Comparison of ENCODE assay signal across 25 mouse cellular contexts in the genomic region with DNA sequence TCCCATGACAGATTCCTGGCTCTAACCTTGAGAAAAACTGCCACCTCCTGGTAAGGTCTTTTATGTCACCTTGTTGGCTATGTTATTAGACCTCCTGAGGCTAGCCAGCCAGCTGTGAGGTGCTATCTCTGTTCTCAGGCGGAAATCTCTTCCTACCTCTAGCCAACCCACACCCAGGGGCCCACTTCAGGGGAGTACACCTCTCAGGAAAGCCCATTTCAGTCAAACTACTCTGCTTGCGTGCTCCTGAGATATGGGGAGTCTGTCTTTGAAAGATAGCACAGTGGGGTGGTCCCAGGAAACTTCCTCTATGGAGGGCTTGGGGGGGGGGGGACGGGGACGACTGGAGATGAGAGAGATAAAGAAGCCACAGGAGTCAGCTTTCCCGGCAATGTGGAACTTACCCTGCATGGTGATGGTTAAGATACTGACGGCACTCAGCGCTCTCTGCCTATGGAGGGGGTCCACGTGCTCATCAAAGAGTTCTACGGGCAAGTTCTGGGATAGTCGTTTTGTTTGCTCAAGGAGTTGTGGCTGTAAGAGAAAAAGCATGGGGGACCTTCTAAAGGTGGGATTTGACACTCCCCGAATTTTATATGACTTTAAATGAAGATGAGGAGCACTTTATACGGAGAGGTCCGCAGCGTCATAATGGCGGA. TPM values are rescaled to one million over a fixed set of nuclear protein-coding genes. Genes with fewer than 3 reads are reported as not detected.
DNase-seq lines count a peak whose midpoint lies in the region; ATAC-seq and TF ChIP-seq lines count a peak whose summit lies in the region.
"Had no signal": no experiment of that assay in that cellular context is flagged by ENCODE, and none has a peak within 500 bp of the region (broad histone marks: within the 10 kb centered on the region; RNA-seq: fewer than 3 reads in every experiment).

No protein-coding gene starts in this region.

- H3K27ac ChIP-seq in heart, postnatal 0 days (ENCODE audit: low read depth), result peak overlapping the region; percentile 58
- H3K27ac ChIP-seq in heart, adult 2 months, result no peak overlapping the region
- no peak overlapping the region for H3K27ac ChIP-seq in CH12.LX (ENCODE audit: insufficient read depth, low read depth)
- no peak overlapping the region for H3K27ac ChIP-seq in liver, embryonic 11.5 days (ENCODE audit: low read depth, low read length)
- H3K27ac ChIP-seq in hindbrain, embryonic 11.5 days (ENCODE audit: low read depth, low read length), result no peak overlapping the region
- H3K27ac ChIP-seq: forebrain, embryonic 12.5 days; gastrocnemius, adult 2 months; hindbrain, embryonic 15.5 days; lung, embryonic 15.5 days; neural tube, embryonic 15.5 days had no signal

- TF ChIP-seq EP300 in heart, postnatal 0 days (IDR thresholded peaks at IDR 0.05; ENCODE audit: low read depth), result no peak
- TF ChIP-seq EP300 in heart, adult 2 months (IDR thresholded peaks at IDR 0.05; ENCODE audit: insufficient read depth, low read depth, low read length), result no peak
- TF ChIP-seq EP300 in CH12.LX (IDR thresholded peaks at IDR 0.05; ENCODE audit: low read length), result no peak

- H3K9ac ChIP-seq in heart, postnatal 0 days (replicated peaks; ENCODE audit: low read depth, low read length), result no peak overlapping the region
- H3K9ac ChIP-seq in heart, adult 2 months (ENCODE audit: low read depth, low read length), result no peak overlapping the region
- H3K9ac ChIP-seq in CH12.LX (ENCODE audit: insufficient read depth, low read depth), result no peak overlapping the region
- no peak overlapping the region for H3K9ac ChIP-seq in liver, embryonic 11.5 days (ENCODE audit: low read depth, low read length)
- no peak overlapping the region for H3K9ac ChIP-seq in hindbrain, embryonic 11.5 days (ENCODE audit: low read depth, low read length)
- H3K9ac ChIP-seq: forebrain, embryonic 12.5 days; hindbrain, embryonic 15.5 days; lung, embryonic 15.5 days; neural tube, embryonic 15.5 days had no signal

- 62% methylated on average over 15 of the region's 15 CpGs for WGBS in heart, postnatal 0 days
- WGBS in heart, adult 2 months, result 63% methylated on average over 15 of the region's 15 CpGs
- 57% methylated on average over 15 of the region's 15 CpGs for WGBS in liver, embryonic 11.5 days
- 81% methylated on average over 15 of the region's 15 CpGs for WGBS in hindbrain, embryonic 11.5 days

- in situ Hi-C loops in CH12.LX (cut with MboI; ENCODE audit: low pct_ligation_motif_present, low pct_unique_long_range_greater_than_20kb, low sequenced_read_pairs), result loop anchor here (10.0 kb wide), 2 partner anchors 49 to 89 kb away; no protein-coding TSS in a partner anchor

- peaks cover 6% of the 10 kb centered on the region for H3K4me1 ChIP-seq in heart, postnatal 0 days (ENCODE audit: control insufficient read depth, insufficient read depth)
- H3K4me1 ChIP-seq in heart, adult 2 months (ENCODE audit: control insufficient read depth, insufficient read depth, low read length), result no peaks in the 10 kb centered on the region
- peaks cover 0 to 4% of the 10 kb centered on the region in 2 experiments; a peak in 1 of 4 replicates for H3K4me1 ChIP-seq in CH12.LX (ENCODE audit: control insufficient read depth in 1 of 2, insufficient read depth in 2 of 2)
- no peaks in the 10 kb centered on the region for H3K4me1 ChIP-seq in liver, embryonic 11.5 days (replicated peaks; ENCODE audit: control insufficient read depth, insufficient read depth, low read length)
- no peaks in the 10 kb centered on the region for H3K4me1 ChIP-seq in hindbrain, embryonic 11.5 days (replicated peaks; ENCODE audit: control insufficient read depth, insufficient read depth, low read length)
- H3K4me1 ChIP-seq: forebrain, embryonic 12.5 days; hindbrain, embryonic 15.5 days; lung, embryonic 15.5 days had no signal

- TF ChIP-seq RAD21 in CH12.LX (IDR thresholded peaks at IDR 0.05; ENCODE audit: low read depth, low read length), result peak; percentile 21

- H3K27me3 ChIP-seq in heart, postnatal 0 days (ENCODE audit: control insufficient read depth, insufficient read depth, low read length), result no peaks in the 10 kb centered on the region
- H3K27me3 ChIP-seq in heart, adult 2 months (ENCODE audit: control insufficient read depth, insufficient read depth, low read length), result no peaks in the 10 kb centered on the region
- H3K27me3 ChIP-seq in CH12.LX (replicated peaks), result no peaks in the 10 kb centered on the region
- H3K27me3 ChIP-seq in liver, embryonic 11.5 days (replicated peaks; ENCODE audit: control insufficient read depth, insufficient read depth, low read length), result no peaks in the 10 kb centered on the region
- no peaks in the 10 kb centered on the region for H3K27me3 ChIP-seq in hindbrain, embryonic 11.5 days (ENCODE audit: control insufficient read depth, insufficient read depth, low read length)
- H3K27me3 ChIP-seq: forebrain, embryonic 12.5 days; lung, embryonic 15.5 days; neural tube, embryonic 15.5 days had no signal

- DNase-seq in heart, postnatal 0 days (ENCODE audit: low spot score), result no peak
- no peak for DNase-seq in heart, adult 2 months
- DNase-seq in 416B (ENCODE audit: low read depth) (peak; percentile 37), CH12.LX (ENCODE audit: extremely low read depth) (no peak)
- no peak for DNase-seq in liver, embryonic 11.5 days (ENCODE audit: low spot score)
- DNase-seq in cerebellum, postnatal 25 days, result no peak
- no peak for DNase-seq in hindbrain, embryonic 11.5 days (ENCODE audit: low spot score)
- DNase-seq: cerebellum, adult 2 months; gastrocnemius, adult 2 months; kidney, postnatal 36 days; left cerebral cortex, postnatal 4 days; midbrain, embryonic 14.5 days; right cerebral cortex, postnatal 14 days; thymus, adult 18-20 months had no signal

- dilution Hi-C loops in CH12.LX (cut with MboI; ENCODE audit: extremely low pct_ligation_motif_present, extremely low pct_unique_long_range_greater_than_20kb, low sequenced_read_pairs), result no loop called here

- no peak overlapping the region for H3K4me3 ChIP-seq in heart, postnatal 0 days (ENCODE audit: low read depth, low read length)
- no peak overlapping the region for H3K4me3 ChIP-seq in heart, adult 2 months
- no peak overlapping the region for H3K4me3 ChIP-seq in CH12.LX (replicated peaks in 1 of 3; ENCODE audit: low read depth in 2 of 3, low read length in 2 of 3, poor library complexity in 1 of 3)
- H3K4me3 ChIP-seq in liver, embryonic 11.5 days (ENCODE audit: low read depth, low read length), result no peak overlapping the region
- no peak overlapping the region for H3K4me3 ChIP-seq in hindbrain, embryonic 11.5 days (ENCODE audit: low read depth, low read length)
- H3K4me3 ChIP-seq: forebrain, embryonic 12.5 days; gastrocnemius, adult 2 months; hindbrain, embryonic 15.5 days; lung, embryonic 15.5 days; myocyte; neural tube, embryonic 15.5 days had no signal

- no peak for TF ChIP-seq POLR2A in heart, adult 2 months (IDR thresholded peaks at IDR 0.05; ENCODE audit: insufficient read depth, low read depth, low read length)
- TF ChIP-seq POLR2A in CH12.LX (IDR thresholded peaks at IDR 0.05; ENCODE audit: low read depth, low read length), result no peak

- no peak overlapping the region for H3K4me2 ChIP-seq in heart, postnatal 0 days (ENCODE audit: low read depth, low read length)
- H3K4me2 ChIP-seq in CH12.LX (ENCODE audit: insufficient read depth, low read depth, poor library complexity, severe bottlenecking), result no peak overlapping the region
- no peak overlapping the region for H3K4me2 ChIP-seq in liver, embryonic 11.5 days
- no peak overlapping the region for H3K4me2 ChIP-seq in hindbrain, embryonic 11.5 days (replicated peaks; ENCODE audit: low read depth, low read length)
- H3K4me2 ChIP-seq: forebrain, embryonic 12.5 days; hindbrain, embryonic 15.5 days; lung, embryonic 15.5 days; neural tube, embryonic 15.5 days had no signal

- H3K9me3 ChIP-seq in heart, postnatal 0 days (replicated peaks; ENCODE audit: control insufficient read depth, low read length), result no peaks in the 10 kb centered on the region
- H3K9me3 ChIP-seq in CH12.LX (replicated peaks; ENCODE audit: low read length), result no peaks in the 10 kb centered on the region
- no peaks in the 10 kb centered on the region for H3K9me3 ChIP-seq in liver, embryonic 11.5 days (ENCODE audit: control insufficient read depth, low read length)
- H3K9me3 ChIP-seq in hindbrain, embryonic 11.5 days (ENCODE audit: control insufficient read depth, low read length), result no peaks in the 10 kb centered on the region
- H3K9me3 ChIP-seq: hindbrain, embryonic 15.5 days; lung, embryonic 15.5 days; neural tube, embryonic 15.5 days had no signal

- intact Hi-C loops in heart, adult 2 months (cut with DNase I), result no loop called here

- 0 out of 2 replicates have a peak, but pooled peaks have one; percentile 7 for TF ChIP-seq CTCF in heart, postnatal 0 days (IDR thresholded peaks at IDR 0.05; ENCODE audit: low read depth)
- no peak for TF ChIP-seq CTCF in heart, adult 2 months (IDR thresholded peaks at IDR 0.05)
- peak in 1 of 2 experiments; percentile 26; a peak in 2 of 4 replicates for TF ChIP-seq CTCF in CH12.LX (conservative IDR thresholded peaks at IDR 0.05 in 1 of 2, IDR thresholded peaks at IDR 0.05 in 1 of 2; ENCODE audit: low read depth in 2 of 2, low read length in 2 of 2)

- peak; percentile 31 for ATAC-seq in heart, postnatal 0 days (ENCODE audit: insufficient read depth, low read depth)
- ATAC-seq in liver, embryonic 11.5 days (replicated peaks; ENCODE audit: low FRiP score), result peak; percentile 34; the same call in 1 of the 2 replicates
- no peak for ATAC-seq in hindbrain, embryonic 11.5 days (ENCODE audit: low FRiP score)
- ATAC-seq: intestine, embryonic 16.5 days had no signal

- H3K36me3 ChIP-seq in heart, postnatal 0 days (replicated peaks; ENCODE audit: control insufficient read depth, insufficient read depth, low read length), result no peaks in the 10 kb centered on the region
- no peaks in the 10 kb centered on the region for H3K36me3 ChIP-seq in heart, adult 2 months (ENCODE audit: control insufficient read depth, insufficient read depth, low read length)
- no peaks in the 10 kb centered on the region for H3K36me3 ChIP-seq in CH12.LX (replicated peaks in 1 of 2; ENCODE audit: control insufficient read depth in 1 of 2, insufficient read depth in 1 of 2, low read length in 1 of 2)
- no peaks in the 10 kb centered on the region for H3K36me3 ChIP-seq in liver, embryonic 11.5 days (ENCODE audit: control insufficient read depth, insufficient read depth, low read length)
- no peaks in the 10 kb centered on the region for H3K36me3 ChIP-seq in hindbrain, embryonic 11.5 days (ENCODE audit: control insufficient read depth, insufficient read depth, low read length)
- H3K36me3 ChIP-seq: forebrain, embryonic 12.5 days; hindbrain, embryonic 15.5 days; lung, embryonic 15.5 days; neural tube, embryonic 15.5 days had no signal

- H3K79me2 ChIP-seq in heart, adult 2 months (replicated peaks; ENCODE audit: control insufficient read depth, insufficient read depth, low read length), result no peaks in the 10 kb centered on the region
- H3K79me2 ChIP-seq in CH12.LX (replicated peaks; ENCODE audit: control insufficient read depth, extremely low read depth, insufficient read depth, poor library complexity, severe bottlenecking), result no peaks in the 10 kb centered on the region

RNA-seq across cellular contexts. Expression of a gene that starts 29.9 kb away (rescaled TPM):
- total RNA-seq in heart, postnatal 0 days (2014; rRNA removed; ENCODE audit: low replicate concordance), result not detected in 2 replicates
- 0.01 and 0.03 TPM in 2 replicates for polyA plus RNA-seq in heart, postnatal 0 days (2015; fragmentation: Nextera tagmentation; extraction: Ambion mirVana)
- under 1 TPM in 1 of 2 experiments, not detected in 1; 0.05 TPM for total RNA-seq in heart, adult 2 months (2021)
- polyA plus RNA-seq in heart, adult 2 months (2012; rRNA removed), result 0.04 and 0.06 TPM in 2 replicates
- total RNA-seq in CH12.LX (2012; rRNA removed) (0.04 and 0.13 TPM in 2 replicates), CH12.LX (2014; rRNA removed) (0.13 and 0.23 TPM in 2 replicates)
- 0.54 and 0.63 TPM in 2 replicates for polyA plus RNA-seq in CH12.LX (2012; ENCODE audit: insufficient read length, low read depth)
- 0.09 and 0.10 TPM in 2 replicates for polyA plus RNA-seq in liver, embryonic 11.5 days (2014; fragmentation: Nextera tagmentation; extraction: Ambion mirVana)
- polyA plus RNA-seq in hindbrain, embryonic 11.5 days (2014; fragmentation: Nextera tagmentation; extraction: Ambion mirVana), result 0.03 TPM in 1 of 2 replicates, not detected in the other
- total RNA-seq: gastrocnemius, adult 2 months; liver, adult 2 months had no signal
- polyA plus RNA-seq: cortical plate, adult 2 months; gonadal fat pad, adult 2 months; intestine, embryonic 16.5 days; liver, adult 2 months; lung, embryonic 15.5 days; spleen, adult 2 months; stomach, embryonic 14.5 days had no signal
